Mouse (Mus musculus) C2C12 (cell line): ENCODE measurements around the gene Serpini1.

ENCODE experiments used
- CTCF ChIP-seq: IDR thresholded peaks from one replicate; pipeline ENCODE4 v1.5.1; 2011; ENCODE audit not compliant: control insufficient read depth, insufficient read depth, insufficient read length
- FOSL1 ChIP-seq: IDR thresholded peaks from one replicate; pipeline ENCODE4 v1.8.0; 2011; ENCODE audit warnings: mild to moderate bottlenecking, low read length; ENCODE audit not compliant: poor library complexity, insufficient read depth, severe bottlenecking
- MAX ChIP-seq: IDR thresholded peaks from one replicate; pipeline ENCODE4 v1.6.1; 2011; ENCODE audit warnings: mild to moderate bottlenecking, control low read depth
- USF1 ChIP-seq: IDR thresholded peaks from one replicate; pipeline ENCODE4 v1.6.1; 2011; ENCODE audit warnings: low read depth, mild to moderate bottlenecking, control low read depth, moderate library complexity

DNA sequence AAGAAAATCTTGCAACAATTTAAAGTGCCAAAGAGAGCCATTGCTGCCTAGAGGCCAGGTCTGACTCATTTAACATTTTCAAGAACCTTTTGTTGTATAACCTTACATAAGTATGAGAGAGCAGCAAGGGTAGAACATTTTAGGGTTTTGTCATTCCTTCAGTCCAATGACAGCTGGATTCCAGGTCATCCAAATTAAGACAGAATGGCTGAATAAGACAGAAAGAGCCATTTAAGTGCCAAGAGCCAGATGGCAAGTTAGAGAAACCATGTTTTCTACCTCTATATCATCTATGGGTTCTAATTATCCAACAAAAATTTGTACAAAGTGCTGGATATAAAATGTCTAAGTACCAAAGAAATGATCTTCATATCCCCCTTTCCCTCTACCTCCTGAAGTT, 6.1 kb upstream of the Serpini1 start:
- no peak for TF ChIP-seq CTCF
- no peak for TF ChIP-seq USF1
- no peak for TF ChIP-seq FOSL1
- TF ChIP-seq MAX, result no peak
